Mouse (Mus musculus) neural tube, embryonic 13.5 days (tissue): ENCODE measurements around the gene Vmn2r65. TPM values are rescaled to one million over a fixed set of nuclear protein-coding genes. Genes with fewer than 3 reads are reported as not detected.

Experiments used
- ATAC-seq: fragments of 200-750 bp; cut with Nextera tagmentation; 2 replicates; pipeline ENCODE4 v1.8.0; 2017; ENCODE audit warnings: low read depth, mild to moderate bottlenecking, moderate TSS enrichment, moderate library complexity
- H3K27ac ChIP-seq: fragments of 300-500 bp; sonication (generic); replicated peaks from 2 replicates; pipeline ENCODE4 v1.5.1; 2015; ENCODE audit warnings: moderate library complexity, mild to moderate bottlenecking, inconsistent platforms
- H3K27me3 ChIP-seq: fragments of 300-500 bp; sonication (generic); 2 replicates; pipeline ENCODE4 v1.6.1; 2015; ENCODE audit warnings: mild to moderate bottlenecking, inconsistent platforms
- H3K36me3 ChIP-seq: fragments of 300-500 bp; sonication (generic); 2 replicates; pipeline ENCODE4 v1.6.1; 2015; ENCODE audit warnings: mild to moderate bottlenecking, inconsistent platforms
- H3K4me1 ChIP-seq: fragments of 300-500 bp; sonication (generic); replicated peaks from 2 replicates; pipeline ENCODE4 v1.6.1; 2015; ENCODE audit warnings: inconsistent platforms
- H3K4me2 ChIP-seq: fragments of 300-500 bp; sonication (generic); 2 replicates; pipeline ENCODE4 v1.6.1; 2015; ENCODE audit warnings: inconsistent platforms, mild to moderate bottlenecking, moderate library complexity
- H3K4me3 ChIP-seq: fragments of 300-500 bp; sonication (generic); 2 replicates; pipeline ENCODE4 v1.5.1; 2015; ENCODE audit warnings: mild to moderate bottlenecking, inconsistent platforms
- H3K9ac ChIP-seq: fragments of 300-500 bp; sonication (generic); 2 replicates; pipeline ENCODE4 v1.6.1; 2015; ENCODE audit warnings: moderate library complexity, mild to moderate bottlenecking, inconsistent platforms
- H3K9me3 ChIP-seq: fragments of 300-500 bp; sonication (generic); 2 replicates; pipeline ENCODE4 v1.6.1; 2016; ENCODE audit warnings: inconsistent platforms
- WGBS: fragments of 180-500 bp; shearing (Covaris S2); methylation state at CpG from one replicate; pipeline ENCODE4 v1.1.7; 2015; 5-methylcytosine and 5-hydroxymethylcytosine counted together
- polyA plus RNA-seq: library from polyadenylated mRNA; unstranded; fragments of >200 nt; fragmentation: Nextera tagmentation; extraction: Ambion mirVana; gene quantifications from 2 replicates; pipeline ENCODE4 v1.2.1, GENCODE M21; 2015

The Vmn2r65 gene
- not detected in 2 replicates for polyA plus RNA-seq

DNA sequence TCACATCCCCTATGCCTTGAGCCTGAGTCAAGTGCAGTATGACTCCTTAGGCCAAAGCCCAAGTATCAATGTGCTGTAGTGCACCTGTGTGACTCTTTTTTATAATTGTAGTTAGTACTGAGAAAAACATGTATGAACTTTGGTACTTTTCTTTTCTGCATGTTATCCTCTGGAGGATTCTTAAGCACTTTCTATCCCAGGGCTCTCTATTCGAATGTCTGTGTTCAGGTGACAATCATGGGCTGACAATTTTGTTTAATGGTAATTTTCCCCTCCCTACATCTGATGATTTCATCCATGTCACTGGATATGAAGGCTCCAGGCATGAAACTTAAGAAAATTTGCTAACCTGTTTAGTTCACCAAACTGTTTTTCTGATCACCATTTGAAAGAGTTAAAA lies at the start of gene Vmn2r65:
Vmn2r65 (minus strand) TSS at position 101 of the 400 bp plus-strand sequence.
- Histone ChIP-seq H3K27me3 (no peaks in the 10 kb centered on the region), H3K4me1 (no peaks in the 10 kb centered on the region), H3K4me3 (no peak within 1 kb of the TSS), H3K36me3 (no peaks in the 10 kb centered on the region), H3K9ac (no peak within 1 kb of the TSS), H3K4me2 (no peak within 1 kb of the TSS), H3K9me3 (peaks cover 10% of the 10 kb centered on the region; the same call in 1 of the 2 replicates), H3K27ac (no peak within 1 kb of the TSS)
- no peak for ATAC-seq
- WGBS, result 56% methylated on average over 1 of the region's 1 CpGs

DNA sequence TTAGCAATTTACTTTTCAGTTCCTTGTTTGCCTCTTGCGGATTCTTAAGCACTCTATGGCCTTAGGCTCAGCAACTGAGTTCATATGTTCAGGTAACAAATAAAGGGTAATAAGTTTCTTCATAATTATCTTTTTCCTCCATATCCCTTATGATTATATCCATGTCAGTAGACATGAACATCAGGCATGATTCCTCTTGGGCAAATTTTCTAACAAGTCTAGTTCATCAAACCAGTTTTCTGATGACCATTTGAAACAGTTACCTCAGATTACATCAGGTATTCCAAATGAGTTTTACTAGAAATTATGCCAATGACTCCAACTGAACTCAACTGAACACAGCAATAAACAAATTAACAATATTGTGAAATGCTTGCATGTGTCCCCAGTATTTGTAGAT lies 48.3 kb upstream of the Vmn2r65 start, which contains the start of gene Vmn2r66:
Vmn2r66 (minus strand) TSS at position 101 of the 400 bp plus-strand sequence.
- H3K4me3 ChIP-seq, result no peak within 1 kb of the TSS
- no peak within 1 kb of the TSS for H3K9ac ChIP-seq
- no peaks in the 10 kb centered on the region for H3K9me3 ChIP-seq
- no peaks in the 10 kb centered on the region for H3K27me3 ChIP-seq
- WGBS, result 91% methylated on average over 1 of the region's 1 CpGs
- no peak within 1 kb of the TSS for H3K27ac ChIP-seq
- H3K36me3 ChIP-seq, result no peaks in the 10 kb centered on the region
- ATAC-seq, result no peak
- no peak within 1 kb of the TSS for H3K4me2 ChIP-seq
- no peaks in the 10 kb centered on the region for H3K4me1 ChIP-seq

DNA sequence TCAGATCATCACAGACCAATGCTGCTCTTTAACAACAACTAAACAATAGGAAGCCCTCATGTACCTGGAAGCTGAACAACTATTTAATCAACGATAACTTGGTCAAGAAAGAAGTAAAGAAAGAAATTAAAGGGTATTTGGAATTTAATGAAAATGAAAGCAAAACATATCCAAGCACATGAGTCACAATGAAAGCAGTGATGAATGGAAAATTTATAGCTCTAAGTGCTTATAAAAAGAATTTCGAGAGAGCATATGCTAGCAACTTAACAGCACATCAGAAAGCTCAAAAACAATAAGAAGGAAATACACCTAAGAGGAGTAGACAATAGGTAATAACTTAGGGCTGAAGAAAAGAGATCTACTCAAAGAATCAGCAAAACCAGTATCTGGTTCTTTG lies 32.8 kb upstream of the Vmn2r65 start:
- Histone ChIP-seq H3K9me3 (no peaks in the 10 kb centered on the region), H3K27me3 (no peaks in the 10 kb centered on the region), H3K36me3 (no peaks in the 10 kb centered on the region), H3K4me2 (no peak overlapping the region), H3K27ac (no peak overlapping the region), H3K4me1 (no peaks in the 10 kb centered on the region), H3K9ac (no peak overlapping the region), H3K4me3 (no peak overlapping the region)
- WGBS, result 79% methylated on average over 2 of the region's 2 CpGs
- no peak for ATAC-seq

Other genes with a start within 250 kb of the Vmn2r65 start
- gene Olfr291, start 110.6 kb downstream of the Vmn2r65 start, polyA plus RNA-seq, result not detected in 2 replicates
- gene Vmn2r66, start 48.2 kb upstream of the Vmn2r65 start, polyA plus RNA-seq, result not detected in 2 replicates
- not detected in 2 replicates for gene Vmn2r67, start 191.9 kb upstream of the Vmn2r65 start, polyA plus RNA-seq